Mouse (Mus musculus) ovary, adult 18-20 months (tissue): Measurements from ENCODE around the gene Gcg.

Experiments
- DNase-seq: peaks from one replicate; pipeline ENCODE4 v3.0.0; 2022; ENCODE audit warnings: low spot score, mixed read lengths

Gene Gcg

GRCm38 (mm10) chr2:62459241-62460174 is 23.9 kb downstream of the Gcg start:
- DNase-seq, result no peak

DNA sequence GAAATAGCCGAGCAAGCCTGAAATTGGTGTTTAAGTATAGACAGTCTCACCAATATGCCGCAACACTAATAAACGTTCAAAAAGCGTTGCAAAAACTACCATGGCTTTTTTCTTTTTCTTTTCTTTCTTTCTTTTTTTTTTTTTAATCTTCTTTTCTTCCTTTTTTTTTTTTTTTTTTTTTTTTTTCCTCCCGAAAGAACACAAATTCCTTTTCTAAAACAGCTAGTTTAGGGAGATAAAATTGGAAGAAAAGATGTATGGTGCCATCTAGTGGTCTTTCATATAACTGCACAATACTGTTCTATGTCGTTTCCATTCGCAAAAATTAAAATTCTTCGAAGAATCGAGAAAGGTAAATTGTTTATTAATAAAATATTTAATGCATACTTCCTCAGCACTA is 25.4 kb downstream of the Gcg start:
- DNase-seq, result no peak

DNA sequence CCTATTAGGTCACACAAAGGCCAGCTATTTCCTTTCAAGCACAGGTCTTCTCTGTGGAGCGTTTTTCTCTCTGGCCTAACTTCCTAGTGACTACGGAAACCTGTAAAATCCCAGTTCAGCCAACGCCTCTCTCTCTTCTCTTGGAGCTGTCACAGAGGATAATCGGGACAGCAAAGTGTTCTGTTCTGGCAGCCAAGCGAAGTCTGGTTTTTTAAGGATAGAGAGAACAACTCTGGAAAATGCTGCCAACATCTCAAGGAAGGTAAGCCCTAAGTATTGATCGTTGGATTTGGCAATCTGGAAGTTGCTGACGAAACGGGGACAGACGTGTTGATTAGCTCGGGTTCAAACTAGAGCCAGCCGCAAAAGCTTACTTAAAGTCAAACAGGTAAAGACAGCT is 28.5 kb downstream of the Gcg start:
- DNase-seq, result no peak

GRCm38 (mm10) chr2:62454033-62454432 is 29.4 kb downstream of the Gcg start:
- no peak for DNase-seq

DNA sequence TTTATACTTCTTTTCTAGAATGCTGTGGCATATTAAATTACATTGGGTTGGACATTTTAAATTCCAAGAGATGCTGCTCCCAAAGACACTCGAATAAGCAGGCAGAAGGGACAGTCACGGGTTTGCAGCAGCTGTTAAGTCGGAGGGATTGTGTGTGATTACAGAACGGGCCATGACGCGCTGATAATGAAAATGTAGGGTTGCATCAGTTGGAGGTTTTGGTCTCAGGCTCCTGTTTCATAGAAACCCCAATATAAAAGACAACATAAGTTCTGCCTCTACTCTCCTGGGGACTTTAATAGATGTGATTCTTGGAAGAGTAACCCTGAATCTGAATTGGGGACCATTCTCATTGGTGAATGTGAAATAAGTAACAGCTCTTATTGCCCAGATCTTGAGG is 33.1 kb downstream of the Gcg start:
- no peak for DNase-seq

DNA sequence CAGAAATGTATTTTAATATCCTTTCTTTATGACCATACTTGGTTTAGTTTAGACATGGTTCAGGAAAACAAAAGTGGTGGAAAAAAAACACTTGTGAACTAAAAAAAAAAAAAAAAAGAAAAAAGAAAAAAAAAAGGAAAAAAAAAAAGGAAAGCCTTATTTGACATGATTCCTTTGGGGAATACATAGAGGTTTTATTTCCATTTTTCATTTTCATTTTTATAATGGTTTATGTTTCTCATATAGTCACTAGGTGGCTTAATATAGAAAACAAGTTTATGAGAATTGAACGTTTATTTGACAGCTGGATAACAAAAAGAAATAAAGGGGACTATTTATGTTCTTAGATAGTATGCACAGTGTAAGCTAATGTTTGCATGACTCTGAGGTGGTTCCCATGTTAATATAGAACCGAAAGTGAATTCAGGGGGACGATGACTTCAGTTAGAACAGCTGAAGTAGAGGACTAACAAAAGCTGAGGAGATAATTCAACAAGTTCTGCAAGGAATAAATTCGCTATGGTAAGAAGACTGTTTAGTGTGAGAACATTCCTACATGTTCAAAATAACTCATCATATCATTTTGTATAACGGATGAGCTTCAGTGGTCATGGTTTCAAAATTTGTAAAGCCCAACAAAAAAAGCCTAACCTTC is 33.6 kb downstream of the Gcg start:
- DNase-seq, result no peak

- DNase-seq, result no peak
Observed at GRCm38 (mm10) chr2:62440802-62441544, 42.5 kb downstream of the Gcg start.

DNA sequence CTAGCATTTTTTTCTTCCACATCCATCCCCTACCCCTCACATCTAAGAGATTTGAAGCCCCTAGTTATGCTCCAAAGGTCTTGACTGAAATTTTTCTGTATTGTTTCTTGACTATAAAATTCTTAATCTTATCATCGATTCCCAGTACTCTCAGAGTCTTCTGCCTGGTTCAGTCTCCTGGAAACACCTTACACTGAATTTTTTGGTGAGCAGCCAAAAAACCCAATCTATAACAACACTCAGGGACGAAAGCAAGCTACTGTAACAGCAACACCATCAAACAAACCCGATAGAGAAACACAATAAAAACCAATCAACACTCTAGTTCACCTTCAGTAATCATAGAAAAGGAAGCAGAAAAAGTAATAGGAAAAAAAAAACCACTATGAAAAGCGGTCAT is 43.4 kb downstream of the Gcg start:
- DNase-seq, result no peak

DNA sequence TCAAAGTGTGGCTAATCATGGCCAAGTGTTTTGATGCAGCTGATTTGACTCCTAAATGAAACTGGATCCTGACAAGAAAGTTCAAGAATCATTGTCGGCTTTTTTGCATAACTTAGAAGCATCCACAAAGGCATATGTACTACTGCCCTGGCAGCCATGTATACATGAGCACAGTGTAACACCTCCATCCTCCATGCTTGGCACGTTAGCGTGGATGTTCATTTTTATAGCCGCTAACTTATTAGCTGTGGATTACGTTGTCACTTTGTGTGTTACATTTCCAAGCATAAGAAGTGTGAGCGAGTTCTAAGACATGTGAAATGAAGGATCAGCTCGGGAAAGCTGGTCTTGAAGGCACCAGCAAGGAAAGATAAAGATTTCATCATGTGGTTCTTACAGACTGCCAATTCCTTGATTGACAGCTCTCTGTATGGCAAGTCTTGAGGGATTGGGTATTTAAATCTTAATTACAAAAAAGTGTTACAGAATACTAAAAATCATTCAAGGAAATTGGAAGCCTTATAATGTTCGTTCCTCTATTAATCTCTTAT is 52.1 kb downstream of the Gcg start:
- DNase-seq, result no peak

DNA sequence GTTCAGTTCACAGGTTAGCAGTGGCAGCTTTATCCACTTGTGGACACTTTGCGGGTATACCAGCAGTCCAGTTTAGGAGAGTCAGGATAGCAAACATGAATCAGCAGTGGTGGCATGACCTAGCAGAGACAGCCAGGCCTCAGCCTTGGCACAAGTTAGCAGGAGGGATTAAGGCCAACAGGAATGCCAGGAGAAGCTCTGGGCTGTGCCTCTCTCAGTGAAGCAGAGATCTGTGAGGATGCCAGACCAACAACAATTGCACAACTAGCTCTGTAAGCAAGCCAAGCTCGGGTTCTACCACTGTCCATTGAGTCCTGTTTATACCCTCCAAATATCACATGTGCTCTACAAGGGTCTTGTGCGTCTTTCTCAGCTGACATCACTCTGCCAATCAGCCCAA is 57.5 kb downstream of the Gcg start:
- DNase-seq, result peak; percentile 14
